Mouse (Mus musculus): Measurements from ENCODE around the gene Grxcr1. TPM values are rescaled to one million over a fixed set of nuclear protein-coding genes. Genes with fewer than 3 reads are reported as not detected.
A peak's percentile ranks its signal among the peaks of the same experiment; 100 is the strongest.

Grxcr1 gene
- polyA plus RNA-seq (2014; fragmentation: Nextera tagmentation; extraction: Ambion mirVana), result not detected in 2 replicates

DNA sequence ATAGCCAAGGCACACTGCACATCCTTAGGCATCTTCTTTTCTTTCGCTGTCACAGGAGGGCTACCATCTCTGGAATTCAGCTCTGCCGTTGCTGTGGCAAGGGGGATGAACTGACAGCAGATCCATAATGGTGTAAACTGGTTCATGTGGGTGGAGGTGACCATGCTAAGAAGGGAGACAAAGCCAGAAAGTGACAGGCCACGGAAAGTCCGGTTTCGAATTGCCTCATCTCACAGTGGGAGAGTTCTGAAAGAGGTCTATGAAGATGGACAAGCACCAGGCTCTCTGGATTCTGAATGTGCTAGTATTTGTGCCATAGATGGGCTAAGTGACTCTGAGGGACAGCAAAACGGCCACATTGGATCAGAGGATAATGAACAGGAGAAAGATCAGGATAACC is at the start of gene Grxcr1:
Grxcr1 (plus strand) TSS at position 92 of the 400 bp plus-strand sequence.
- no peak within 1 kb of the TSS for H3K4me3 ChIP-seq (ENCODE audit: low read depth, low read length)
- no peak within 1 kb of the TSS for H3K27ac ChIP-seq (ENCODE audit: low read depth, low read length)
- H3K27me3 ChIP-seq (ENCODE audit: control insufficient read depth, insufficient read depth, low read length), result no peaks in the 10 kb centered on the region
- no peak within 1 kb of the TSS for H3K4me2 ChIP-seq
- no peak within 1 kb of the TSS for H3K9ac ChIP-seq (ENCODE audit: low read depth, low read length)
- H3K36me3 ChIP-seq (ENCODE audit: control insufficient read depth, insufficient read depth, low read length), result no peaks in the 10 kb centered on the region
- no peaks in the 10 kb centered on the region for H3K4me1 ChIP-seq (ENCODE audit: control insufficient read depth, insufficient read depth, low read length)
- no peaks in the 10 kb centered on the region for H3K9me3 ChIP-seq (replicated peaks; ENCODE audit: control insufficient read depth, low read length)
- WGBS (ENCODE audit: insufficient replicate concordance), result 86% methylated on average over 6 of the region's 6 CpGs
- no peak for ATAC-seq (replicated peaks; ENCODE audit: insufficient number of reproducible peaks, low FRiP score, low TSS enrichment)

DNA sequence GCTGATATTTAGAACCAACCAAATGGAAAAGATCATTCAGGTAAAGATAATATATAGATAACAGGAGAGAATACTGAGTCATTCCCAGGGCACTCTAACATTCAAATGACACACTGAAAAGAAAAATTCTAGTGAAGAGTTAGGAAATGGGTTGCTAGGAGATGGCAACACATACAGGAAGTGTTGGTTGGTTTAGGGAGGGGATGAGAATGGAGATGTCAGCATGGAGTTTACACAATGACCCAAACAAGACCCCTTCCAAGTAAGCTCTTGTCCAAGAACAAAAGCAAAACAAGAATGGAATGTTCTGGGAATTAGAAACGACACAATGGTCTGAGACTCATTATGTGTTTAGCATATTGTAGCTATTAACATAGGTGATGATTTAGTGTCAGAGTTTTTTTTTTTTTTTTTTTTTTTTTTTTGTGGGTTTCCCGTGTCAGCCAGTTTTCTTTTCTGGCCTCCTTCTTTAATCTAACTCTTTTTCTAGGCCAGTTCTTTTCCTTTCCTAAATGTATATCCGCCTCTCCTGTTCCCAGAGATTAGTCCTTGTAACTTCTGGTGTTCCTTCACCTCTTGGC is 49.6 kb upstream of the Grxcr1 start:
- H3K4me1 ChIP-seq (ENCODE audit: control insufficient read depth, insufficient read depth, low read length), result no peaks in the 10 kb centered on the region
- no peak overlapping the region for H3K27ac ChIP-seq (ENCODE audit: low read depth, low read length)
- no peak overlapping the region for H3K4me3 ChIP-seq (ENCODE audit: low read depth, low read length)
- no peak overlapping the region for H3K4me2 ChIP-seq
- no peak for ATAC-seq (replicated peaks; ENCODE audit: insufficient number of reproducible peaks, low FRiP score, low TSS enrichment)
- no peaks in the 10 kb centered on the region for H3K36me3 ChIP-seq (ENCODE audit: control insufficient read depth, insufficient read depth, low read length)
- no peak overlapping the region for H3K9ac ChIP-seq (ENCODE audit: low read depth, low read length)
- 66% methylated on average over 3 of the region's 3 CpGs for WGBS (ENCODE audit: insufficient replicate concordance)
- no peaks in the 10 kb centered on the region for H3K9me3 ChIP-seq (replicated peaks; ENCODE audit: control insufficient read depth, low read length)
- no peaks in the 10 kb centered on the region for H3K27me3 ChIP-seq (ENCODE audit: control insufficient read depth, insufficient read depth, low read length)

DNA sequence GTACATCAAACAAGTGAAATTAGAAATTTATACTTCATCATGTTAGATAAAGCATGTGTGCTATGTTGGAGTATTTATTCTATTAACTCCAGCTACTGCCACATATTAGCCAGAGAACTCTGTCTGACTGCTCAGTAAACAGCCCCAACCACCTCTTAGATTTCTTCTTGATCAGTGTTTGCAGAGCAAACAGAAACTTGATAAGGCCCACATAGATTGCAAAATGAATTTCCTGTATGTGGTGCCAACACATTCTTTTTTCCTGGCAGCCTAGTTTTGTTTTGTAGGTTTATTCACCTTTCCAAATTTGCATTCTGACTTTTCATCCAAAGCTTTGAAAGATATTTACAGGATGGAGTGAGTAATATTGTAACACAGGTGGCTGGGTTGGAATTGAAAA is 41.2 kb upstream of the Grxcr1 start:
- Histone ChIP-seq H3K4me2 (no peak overlapping the region), H3K4me1 (ENCODE audit: control insufficient read depth, insufficient read depth, low read length) (no peaks in the 10 kb centered on the region), H3K9me3 (replicated peaks; ENCODE audit: control insufficient read depth, low read length) (no peaks in the 10 kb centered on the region), H3K27me3 (ENCODE audit: control insufficient read depth, insufficient read depth, low read length) (no peaks in the 10 kb centered on the region), H3K4me3 (ENCODE audit: low read depth, low read length) (no peak overlapping the region), H3K9ac (ENCODE audit: low read depth, low read length) (no peak overlapping the region), H3K36me3 (ENCODE audit: control insufficient read depth, insufficient read depth, low read length) (no peaks in the 10 kb centered on the region), H3K27ac (ENCODE audit: low read depth, low read length) (no peak overlapping the region)
- no peak for ATAC-seq (replicated peaks; ENCODE audit: insufficient number of reproducible peaks, low FRiP score, low TSS enrichment)

DNA sequence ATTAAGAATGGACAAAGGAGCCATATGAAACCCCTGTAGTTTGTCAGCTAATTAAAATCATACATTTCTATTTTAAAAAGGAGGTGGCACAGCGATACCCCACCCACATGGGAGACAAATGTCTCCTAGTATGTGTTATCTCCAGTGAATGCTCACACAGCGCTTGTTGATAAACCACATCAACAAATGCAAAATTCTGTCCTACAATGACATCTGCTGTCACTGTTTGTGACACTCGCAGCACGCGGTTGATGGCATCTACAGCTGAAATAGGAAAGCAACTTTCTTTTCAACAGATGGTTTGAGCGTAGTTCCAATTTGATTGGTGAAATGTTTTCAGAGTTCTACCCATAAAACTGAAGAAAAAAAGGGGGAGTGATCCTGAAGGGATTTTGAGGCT is 29.0 kb upstream of the Grxcr1 start:
- H3K4me1 ChIP-seq (ENCODE audit: control insufficient read depth, insufficient read depth, low read length), result no peaks in the 10 kb centered on the region
- no peak overlapping the region for H3K9ac ChIP-seq (ENCODE audit: low read depth, low read length)
- H3K27me3 ChIP-seq (ENCODE audit: control insufficient read depth, insufficient read depth, low read length), result no peaks in the 10 kb centered on the region
- ATAC-seq (replicated peaks; ENCODE audit: insufficient number of reproducible peaks, low FRiP score, low TSS enrichment), result no peak
- no peaks in the 10 kb centered on the region for H3K9me3 ChIP-seq (replicated peaks; ENCODE audit: control insufficient read depth, low read length)
- H3K4me3 ChIP-seq (ENCODE audit: low read depth, low read length), result no peak overlapping the region
- H3K36me3 ChIP-seq (ENCODE audit: control insufficient read depth, insufficient read depth, low read length), result no peaks in the 10 kb centered on the region
- 88% methylated on average over 6 of the region's 6 CpGs for WGBS (ENCODE audit: insufficient replicate concordance)
- no peak overlapping the region for H3K27ac ChIP-seq (ENCODE audit: low read depth, low read length)
- H3K4me2 ChIP-seq, result no peak overlapping the region

DNA sequence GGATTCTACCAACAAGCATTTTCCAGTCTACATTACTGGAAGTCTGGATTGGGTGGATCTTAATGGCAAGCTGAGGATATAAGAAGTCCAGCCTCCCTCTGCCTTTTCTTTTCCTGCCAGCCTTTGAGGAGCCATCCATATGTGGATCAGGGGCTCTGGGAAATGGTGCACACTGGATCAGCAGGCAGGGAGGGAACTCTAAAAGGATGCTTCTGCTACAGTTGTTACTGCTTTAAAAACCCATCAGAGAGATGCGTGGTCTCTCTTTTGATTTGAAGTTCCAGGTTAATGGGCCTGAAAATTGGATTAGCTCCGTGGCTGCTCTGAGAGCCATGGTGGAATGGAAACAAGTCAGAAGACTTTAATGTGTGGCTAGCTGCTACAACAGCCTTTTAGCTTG is 27.7 kb upstream of the Grxcr1 start:
- no peaks in the 10 kb centered on the region for H3K27me3 ChIP-seq (ENCODE audit: control insufficient read depth, insufficient read depth, low read length)
- H3K4me3 ChIP-seq (ENCODE audit: low read depth, low read length), result no peak overlapping the region
- no peak overlapping the region for H3K4me2 ChIP-seq
- ATAC-seq (replicated peaks; ENCODE audit: insufficient number of reproducible peaks, low FRiP score, low TSS enrichment), result no peak
- 56% methylated on average over 2 of the region's 2 CpGs for WGBS (ENCODE audit: insufficient replicate concordance)
- no peak overlapping the region for H3K9ac ChIP-seq (ENCODE audit: low read depth, low read length)
- no peaks in the 10 kb centered on the region for H3K4me1 ChIP-seq (ENCODE audit: control insufficient read depth, insufficient read depth, low read length)
- H3K9me3 ChIP-seq (replicated peaks; ENCODE audit: control insufficient read depth, low read length), result no peaks in the 10 kb centered on the region
- no peak overlapping the region for H3K27ac ChIP-seq (ENCODE audit: low read depth, low read length)
- no peaks in the 10 kb centered on the region for H3K36me3 ChIP-seq (ENCODE audit: control insufficient read depth, insufficient read depth, low read length)

DNA sequence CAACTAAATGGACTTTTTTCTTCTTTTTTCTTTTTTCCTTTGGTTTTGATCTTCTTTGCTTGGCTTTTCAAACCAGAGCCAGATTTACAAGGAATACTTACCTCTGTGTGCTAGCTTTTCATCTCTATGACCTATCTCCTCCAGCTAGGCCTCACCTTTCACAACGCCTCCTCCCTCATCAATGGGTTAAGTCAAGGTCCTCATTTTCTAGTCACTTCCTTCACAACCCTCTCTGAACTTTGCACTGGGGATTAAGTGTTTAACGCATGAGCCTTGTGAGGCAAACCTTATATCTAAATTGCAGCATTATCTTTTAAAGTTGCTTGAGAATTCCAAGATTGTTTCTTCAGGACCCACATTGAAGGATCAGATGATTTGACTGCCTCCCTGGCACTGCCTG is 27.2 kb upstream of the Grxcr1 start:
- WGBS (ENCODE audit: insufficient replicate concordance), result 77% methylated on average over 2 of the region's 2 CpGs

DNA sequence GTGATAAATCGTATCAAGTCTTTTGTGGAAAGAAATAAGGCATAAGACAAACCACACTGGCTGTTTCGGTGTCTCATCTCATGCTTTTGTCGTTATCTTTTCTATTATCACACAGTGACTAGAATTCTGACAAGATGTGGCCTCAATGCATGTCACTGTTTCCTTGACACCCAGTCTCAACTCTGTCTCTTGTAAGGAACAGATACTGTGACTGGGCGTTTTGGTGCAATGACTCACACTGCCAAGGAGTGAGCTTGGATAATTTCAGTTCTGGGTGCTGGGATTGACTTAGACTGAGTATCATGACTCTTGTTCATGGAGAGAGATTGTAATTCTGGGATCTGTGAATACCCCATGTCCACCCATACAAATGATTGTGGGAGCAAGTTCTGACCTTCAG is 24.6 kb upstream of the Grxcr1 start:
- 62% methylated on average over 4 of the region's 4 CpGs for WGBS (ENCODE audit: insufficient replicate concordance)

More for the DNA sequence above, 27.2 kb upstream of the Grxcr1 start:
- Histone ChIP-seq H3K4me1 (ENCODE audit: control insufficient read depth, insufficient read depth, low read length) (no peaks in the 10 kb centered on the region), H3K36me3 (ENCODE audit: control insufficient read depth, insufficient read depth, low read length) (no peaks in the 10 kb centered on the region), H3K27ac (ENCODE audit: low read depth, low read length) (no peak overlapping the region), H3K4me2 (no peak overlapping the region), H3K4me3 (ENCODE audit: low read depth, low read length) (no peak overlapping the region), H3K9ac (ENCODE audit: low read depth, low read length) (no peak overlapping the region), H3K9me3 (replicated peaks; ENCODE audit: control insufficient read depth, low read length) (no peaks in the 10 kb centered on the region), H3K27me3 (ENCODE audit: control insufficient read depth, insufficient read depth, low read length) (no peaks in the 10 kb centered on the region)
- ATAC-seq (replicated peaks; ENCODE audit: insufficient number of reproducible peaks, low FRiP score, low TSS enrichment), result no peak

DNA sequence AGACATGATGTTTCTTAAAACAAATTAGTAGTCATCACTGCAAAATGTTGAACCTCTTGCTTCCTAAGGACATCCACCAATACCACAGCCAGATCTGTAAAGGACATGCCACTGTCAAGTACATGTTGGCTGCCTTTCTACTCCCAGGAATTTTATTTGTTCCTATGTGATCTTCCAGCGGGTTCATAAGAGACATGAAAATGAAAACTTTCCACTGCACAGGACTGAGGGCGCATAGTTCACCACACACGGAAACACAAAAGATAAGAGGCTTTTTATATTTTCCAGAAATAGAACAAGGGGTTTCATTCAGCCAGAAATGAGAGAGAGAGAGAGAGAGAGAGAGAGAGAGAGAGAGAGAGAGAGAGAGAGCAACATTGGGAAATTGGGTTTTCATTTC is 20.1 kb upstream of the Grxcr1 start:
- Histone ChIP-seq H3K27me3 (ENCODE audit: control insufficient read depth, insufficient read depth, low read length) (no peaks in the 10 kb centered on the region), H3K9me3 (replicated peaks; ENCODE audit: control insufficient read depth, low read length) (no peaks in the 10 kb centered on the region), H3K4me2 (no peak overlapping the region), H3K4me1 (ENCODE audit: control insufficient read depth, insufficient read depth, low read length) (no peaks in the 10 kb centered on the region), H3K36me3 (ENCODE audit: control insufficient read depth, insufficient read depth, low read length) (no peaks in the 10 kb centered on the region), H3K4me3 (ENCODE audit: low read depth, low read length) (no peak overlapping the region), H3K9ac (ENCODE audit: low read depth, low read length) (no peak overlapping the region), H3K27ac (ENCODE audit: low read depth, low read length) (no peak overlapping the region)
- no peak for ATAC-seq (replicated peaks; ENCODE audit: insufficient number of reproducible peaks, low FRiP score, low TSS enrichment)
- 32% methylated on average over 3 of the region's 3 CpGs for WGBS (ENCODE audit: insufficient replicate concordance)

More for the DNA sequence above, 24.6 kb upstream of the Grxcr1 start:
- no peaks in the 10 kb centered on the region for H3K9me3 ChIP-seq (replicated peaks; ENCODE audit: control insufficient read depth, low read length)
- no peaks in the 10 kb centered on the region for H3K27me3 ChIP-seq (ENCODE audit: control insufficient read depth, insufficient read depth, low read length)
- no peak overlapping the region for H3K4me2 ChIP-seq
- no peaks in the 10 kb centered on the region for H3K36me3 ChIP-seq (ENCODE audit: control insufficient read depth, insufficient read depth, low read length)
- no peak for ATAC-seq (replicated peaks; ENCODE audit: insufficient number of reproducible peaks, low FRiP score, low TSS enrichment)
- no peaks in the 10 kb centered on the region for H3K4me1 ChIP-seq (ENCODE audit: control insufficient read depth, insufficient read depth, low read length)
- no peak overlapping the region for H3K4me3 ChIP-seq (ENCODE audit: low read depth, low read length)
- no peak overlapping the region for H3K9ac ChIP-seq (ENCODE audit: low read depth, low read length)
- H3K27ac ChIP-seq (ENCODE audit: low read depth, low read length), result no peak overlapping the region

DNA sequence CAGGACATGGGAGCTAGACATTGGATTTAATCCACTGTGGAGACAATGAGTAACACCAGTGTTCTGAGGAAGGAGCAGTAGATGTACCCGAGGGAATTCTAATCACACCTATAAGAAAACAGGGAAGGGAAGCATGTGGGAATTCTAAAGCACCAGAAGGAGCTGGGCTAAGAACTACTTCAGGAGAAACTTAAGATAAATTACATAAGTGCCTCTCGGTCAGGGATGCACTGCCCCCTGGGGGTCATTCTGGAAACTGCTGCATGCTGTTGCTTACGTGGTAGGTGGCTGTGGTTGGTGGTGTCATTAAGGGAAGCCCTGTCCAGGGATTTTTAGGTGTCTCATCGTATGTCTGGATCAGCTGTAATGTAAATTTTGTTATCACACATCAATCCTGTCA is 19.0 kb upstream of the Grxcr1 start:
- Histone ChIP-seq H3K36me3 (ENCODE audit: control insufficient read depth, insufficient read depth, low read length) (no peaks in the 10 kb centered on the region), H3K4me1 (ENCODE audit: control insufficient read depth, insufficient read depth, low read length) (no peaks in the 10 kb centered on the region), H3K27me3 (ENCODE audit: control insufficient read depth, insufficient read depth, low read length) (no peaks in the 10 kb centered on the region), H3K9ac (ENCODE audit: low read depth, low read length) (no peak overlapping the region), H3K4me3 (ENCODE audit: low read depth, low read length) (no peak overlapping the region), H3K9me3 (replicated peaks; ENCODE audit: control insufficient read depth, low read length) (no peaks in the 10 kb centered on the region), H3K4me2 (no peak overlapping the region), H3K27ac (ENCODE audit: low read depth, low read length) (no peak overlapping the region)
- 0 out of 2 replicates have a peak, but pooled peaks have one; percentile 42 for ATAC-seq (replicated peaks; ENCODE audit: insufficient number of reproducible peaks, low FRiP score, low TSS enrichment)
- whole genome bisulfite sequencing (ENCODE audit: insufficient replicate concordance), result 15% methylated on average over 4 of the region's 4 CpGs
